Mouse (Mus musculus): ENCODE results near the gene Usp19. TPM values are rescaled to one million over a fixed set of nuclear protein-coding genes. Genes with fewer than 3 reads are reported as not detected.
A peak's percentile ranks its signal among the peaks of the same experiment; 100 is the strongest.

Usp19 gene
- polyA plus RNA-seq, 1 experiment from 2014 or later, result 68.3 TPM

DNA sequence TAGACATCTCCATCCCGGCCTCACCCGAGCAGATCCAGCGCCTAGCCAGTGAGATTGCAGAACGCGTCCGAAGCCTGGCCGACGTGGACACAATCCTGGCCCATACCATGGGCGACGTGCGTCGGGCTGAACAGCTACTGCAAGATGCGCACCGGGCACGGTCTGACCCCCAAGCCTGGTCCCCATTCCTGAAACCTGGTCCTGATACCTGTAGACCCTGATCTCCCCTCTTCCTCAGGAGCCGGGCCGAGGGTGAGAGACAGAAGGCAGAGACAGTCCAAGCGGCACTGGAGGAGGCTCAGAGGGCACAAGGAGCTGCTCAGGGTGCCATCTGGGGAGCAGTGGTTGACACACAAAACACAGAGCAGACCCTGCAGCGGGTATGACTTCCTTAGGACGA is 1.2 kb upstream of the Usp19 start:
- peaks cover 26% of the 10 kb centered on the region for H3K4me1 ChIP-seq (replicated peaks)
- no peak overlapping the region for H3K9ac ChIP-seq
- H3K4me2 ChIP-seq, result no peak overlapping the region
- peak overlapping the region; percentile 98 for H3K27ac ChIP-seq (replicated peaks)
- no peak overlapping the region for H3K4me3 ChIP-seq
- peaks cover 44% of the 10 kb centered on the region for H3K36me3 ChIP-seq
- no peaks in the 10 kb centered on the region for H3K27me3 ChIP-seq
- H3K9me3 ChIP-seq, result no peaks in the 10 kb centered on the region
- 95% methylated on average over 20 of the region's 20 CpGs for WGBS
- no peak for ATAC-seq (ENCODE audit: low read depth)

DNA sequence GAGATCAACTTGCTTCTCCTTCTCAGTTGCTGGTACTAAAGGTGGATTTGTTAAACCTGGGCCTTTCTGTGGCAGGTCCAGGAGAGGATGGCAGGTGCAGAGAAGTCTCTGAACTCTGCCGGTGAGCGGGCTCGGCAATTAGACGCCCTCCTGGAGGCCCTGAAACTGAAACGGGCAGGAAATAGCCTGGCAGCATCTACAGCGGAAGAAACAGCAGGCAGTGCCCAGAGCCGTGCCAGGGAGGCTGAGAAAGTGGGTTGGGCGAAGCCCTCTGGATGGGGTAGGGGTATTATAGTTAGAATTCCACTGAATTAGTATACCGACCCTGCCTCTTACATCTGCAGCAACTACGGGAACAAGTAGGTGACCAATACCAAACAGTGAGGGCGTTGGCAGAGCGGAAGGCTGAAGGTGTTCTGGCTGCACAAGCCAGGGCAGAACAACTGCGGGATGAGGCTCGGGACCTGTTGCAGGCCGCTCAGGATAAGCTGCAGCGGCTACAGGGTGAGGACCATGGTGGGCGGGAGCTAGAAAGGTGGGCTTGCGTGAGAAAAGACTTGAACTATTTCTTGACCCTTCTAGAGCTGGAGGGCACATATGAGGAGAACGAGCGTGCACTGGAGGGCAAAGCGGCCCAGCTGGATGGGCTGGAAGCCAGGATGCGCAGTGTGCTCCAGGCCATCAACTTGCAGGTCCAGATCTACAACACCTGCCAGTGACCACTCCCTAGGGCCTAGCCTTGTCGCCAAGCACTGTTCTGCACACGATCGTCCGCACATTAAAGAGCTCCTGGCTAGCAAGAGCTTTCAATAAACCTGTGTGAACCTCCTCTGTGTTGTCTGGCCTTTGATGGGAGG is 472 bp upstream of the Usp19 start:
- peak overlapping the region; percentile 98 for H3K27ac ChIP-seq (replicated peaks)
- no peaks in the 10 kb centered on the region for H3K9me3 ChIP-seq
- H3K4me3 ChIP-seq, result peak overlapping the region; percentile 88
- peaks cover 50% of the 10 kb centered on the region for H3K36me3 ChIP-seq
- H3K27me3 ChIP-seq, result no peaks in the 10 kb centered on the region
- peak overlapping the region; percentile 95 for H3K9ac ChIP-seq
- peak overlapping the region; percentile 98 for H3K4me2 ChIP-seq
- WGBS, result 66% methylated on average over 26 of the region's 26 CpGs
- ATAC-seq (ENCODE audit: low read depth), result peak; percentile 55
- H3K4me1 ChIP-seq (replicated peaks), result peaks cover 26% of the 10 kb centered on the region

- Histone ChIP-seq H3K27ac (replicated peaks) (peak overlapping the region; percentile 98), H3K4me2 (peak overlapping the region; percentile 98), H3K4me3 (peak overlapping the region; percentile 88), H3K36me3 (peaks cover 56% of the 10 kb centered on the region), H3K27me3 (no peaks in the 10 kb centered on the region), H3K9me3 (no peaks in the 10 kb centered on the region), H3K9ac (peak overlapping the region; percentile 95), H3K4me1 (replicated peaks) (peaks cover 26% of the 10 kb centered on the region)
- WGBS, result 11% methylated on average over 12 of the region's 12 CpGs
- no peak for ATAC-seq (ENCODE audit: low read depth)
Measured at GRCm38 (mm10) chr9:108491286-108491580, 831 bp downstream of the Usp19 start.

GRCm38 (mm10) chr9:108492043-108492750 is 1.8 kb downstream of the Usp19 start:
- no peak for ATAC-seq (ENCODE audit: low read depth)
- H3K9me3 ChIP-seq, result no peaks in the 10 kb centered on the region
- WGBS, result 84% methylated on average over 16 of the region's 16 CpGs
- H3K4me3 ChIP-seq, result peak overlapping the region; percentile 88
- H3K9ac ChIP-seq, result peak overlapping the region; percentile 95
- H3K4me2 ChIP-seq, result peak overlapping the region; percentile 98
- peaks cover 61% of the 10 kb centered on the region for H3K36me3 ChIP-seq
- H3K27ac ChIP-seq (replicated peaks), result no peak overlapping the region
- H3K4me1 ChIP-seq (replicated peaks), result peaks cover 26% of the 10 kb centered on the region
- no peaks in the 10 kb centered on the region for H3K27me3 ChIP-seq

DNA sequence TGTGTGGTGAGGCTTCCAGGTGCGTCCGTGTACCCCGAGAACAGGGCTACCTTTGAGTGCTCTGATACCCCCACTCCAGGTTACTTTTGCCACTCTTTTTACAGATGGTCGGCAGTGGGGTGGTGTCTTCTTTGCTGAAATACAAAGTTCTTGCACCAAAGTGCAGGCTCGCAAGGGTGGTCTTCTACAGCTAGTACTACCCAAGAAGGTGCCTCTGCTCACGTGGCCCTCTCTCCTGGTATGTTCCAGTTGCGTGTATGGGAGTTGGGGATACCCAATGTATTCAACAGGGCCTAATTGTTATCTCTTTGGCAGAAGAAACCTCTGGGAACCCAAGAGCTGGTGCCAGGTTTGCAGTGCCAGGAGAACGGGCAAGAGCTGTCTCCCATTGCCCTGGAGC is 2.8 kb downstream of the Usp19 start:
- Histone ChIP-seq H3K4me2 (no peak overlapping the region), H3K27me3 (no peaks in the 10 kb centered on the region), H3K36me3 (peaks cover 69% of the 10 kb centered on the region), H3K9ac (no peak overlapping the region), H3K27ac (replicated peaks) (no peak overlapping the region), H3K4me3 (no peak overlapping the region), H3K4me1 (replicated peaks) (peaks cover 26% of the 10 kb centered on the region), H3K9me3 (no peaks in the 10 kb centered on the region)
- ATAC-seq (ENCODE audit: low read depth), result no peak
- 96% methylated on average over 8 of the region's 8 CpGs for WGBS

DNA sequence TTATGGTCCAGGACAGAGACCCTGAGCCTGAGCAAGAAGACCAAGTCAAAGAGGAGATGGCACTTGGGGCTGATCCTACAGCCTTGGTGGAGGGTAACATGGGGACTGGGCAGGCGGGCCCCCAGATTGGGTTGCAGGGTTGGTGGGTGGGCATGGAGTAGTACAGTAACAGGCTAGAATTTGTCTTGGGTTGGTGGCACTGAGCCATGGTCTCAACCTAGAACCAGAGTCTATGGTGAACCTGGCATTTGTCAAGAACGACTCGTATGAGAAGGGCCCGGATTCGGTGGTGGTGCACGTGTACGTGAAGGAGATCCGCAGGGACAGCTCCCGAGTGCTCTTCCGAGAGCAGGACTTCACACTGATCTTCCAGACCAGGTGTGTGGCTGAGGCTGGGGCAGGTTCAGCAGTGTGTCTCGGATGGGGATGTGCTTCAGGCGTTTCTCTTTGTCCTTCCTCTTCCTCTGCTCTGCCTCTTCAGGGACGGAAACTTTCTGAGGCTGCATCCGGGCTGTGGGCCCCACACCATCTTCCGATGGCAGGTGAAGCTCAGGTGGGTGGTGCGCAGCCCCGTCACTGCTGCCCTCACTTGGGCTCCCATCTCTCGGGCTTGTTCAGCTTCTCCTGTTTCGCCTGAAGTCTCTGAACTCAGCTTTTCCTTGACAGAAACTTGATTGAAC is 3.9 kb downstream of the Usp19 start:
- ATAC-seq (ENCODE audit: low read depth), result no peak
- WGBS, result 95% methylated on average over 19 of the region's 19 CpGs
- H3K27ac ChIP-seq (replicated peaks), result no peak overlapping the region
- H3K9ac ChIP-seq, result no peak overlapping the region
- peaks cover 75% of the 10 kb centered on the region for H3K36me3 ChIP-seq
- H3K4me3 ChIP-seq, result no peak overlapping the region
- H3K4me2 ChIP-seq, result no peak overlapping the region
- H3K9me3 ChIP-seq, result no peaks in the 10 kb centered on the region
- peaks cover 26% of the 10 kb centered on the region for H3K4me1 ChIP-seq (replicated peaks)
- no peaks in the 10 kb centered on the region for H3K27me3 ChIP-seq

- no peak overlapping the region for H3K4me3 ChIP-seq
- H3K27me3 ChIP-seq, result no peaks in the 10 kb centered on the region
- ATAC-seq (ENCODE audit: low read depth), result no peak
- H3K4me1 ChIP-seq (replicated peaks), result peaks cover 21% of the 10 kb centered on the region
- no peak overlapping the region for H3K4me2 ChIP-seq
- 84% methylated on average over 10 of the region's 10 CpGs for WGBS
- peaks cover 81% of the 10 kb centered on the region for H3K36me3 ChIP-seq
- H3K27ac ChIP-seq (replicated peaks), result no peak overlapping the region
- H3K9me3 ChIP-seq, result no peaks in the 10 kb centered on the region
- H3K9ac ChIP-seq, result no peak overlapping the region
Measured at GRCm38 (mm10) chr9:108494905-108495304, 4.5 kb downstream of the Usp19 start.

GRCm38 (mm10) chr9:108499231-108499630 is 8.8 kb downstream of the Usp19 start:
- no peaks in the 10 kb centered on the region for H3K27me3 ChIP-seq
- ATAC-seq (ENCODE audit: low read depth), result no peak
- peaks cover 96% of the 10 kb centered on the region for H3K36me3 ChIP-seq
- no peak overlapping the region for H3K9ac ChIP-seq
- no peaks in the 10 kb centered on the region for H3K4me1 ChIP-seq (replicated peaks)
- no peak overlapping the region for H3K4me2 ChIP-seq
- no peak overlapping the region for H3K4me3 ChIP-seq
- no peak overlapping the region for H3K27ac ChIP-seq (replicated peaks)
- H3K9me3 ChIP-seq, result no peaks in the 10 kb centered on the region
- WGBS, result 97% methylated on average over 7 of the region's 7 CpGs

GRCm38 (mm10) chr9:108499943-108500342 is 9.5 kb downstream of the Usp19 start:
- H3K9me3 ChIP-seq, result no peaks in the 10 kb centered on the region
- H3K4me1 ChIP-seq (replicated peaks), result no peaks in the 10 kb centered on the region
- no peak for ATAC-seq (ENCODE audit: low read depth)
- H3K9ac ChIP-seq, result no peak overlapping the region
- H3K27me3 ChIP-seq, result no peaks in the 10 kb centered on the region
- peaks cover 89% of the 10 kb centered on the region for H3K36me3 ChIP-seq
- no peak overlapping the region for H3K27ac ChIP-seq (replicated peaks)
- H3K4me2 ChIP-seq, result no peak overlapping the region
- no peak overlapping the region for H3K4me3 ChIP-seq
- WGBS, result 95% methylated on average over 15 of the region's 15 CpGs

DNA sequence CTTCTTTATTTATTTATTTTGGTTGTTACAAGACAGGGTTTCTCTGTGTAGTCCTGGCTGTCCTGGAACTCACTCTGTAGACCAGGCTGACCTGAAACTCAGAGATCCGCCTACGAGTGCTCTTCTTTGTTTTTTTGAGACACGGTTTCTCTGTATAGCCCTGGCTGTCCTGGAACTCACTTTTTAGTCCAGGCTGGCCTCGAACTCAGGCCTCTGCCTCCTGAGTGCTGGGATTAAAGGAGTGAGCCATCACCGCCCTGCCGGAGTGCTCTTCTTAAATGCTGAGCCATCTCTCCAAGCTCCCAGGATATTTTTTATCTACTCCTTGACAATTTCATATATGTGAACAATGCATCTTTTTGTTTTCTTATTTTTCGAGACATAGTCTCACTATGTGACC is 16.5 kb downstream of the Usp19 start:
- 85% methylated on average over 7 of the region's 7 CpGs for WGBS
- H3K27me3 ChIP-seq, result no peaks in the 10 kb centered on the region
- H3K36me3 ChIP-seq, result peaks cover 45% of the 10 kb centered on the region
- H3K9ac ChIP-seq, result 0 out of 2 replicates have a peak overlapping the region, but pooled peaks have one; percentile 78
- peak overlapping the region; percentile 73; the same call in 1 of the 2 replicates for H3K4me3 ChIP-seq
- peak overlapping the region; percentile 93 for H3K4me2 ChIP-seq
- ATAC-seq (ENCODE audit: low read depth), result no peak
- no peak overlapping the region for H3K27ac ChIP-seq (replicated peaks)
- no peaks in the 10 kb centered on the region for H3K9me3 ChIP-seq
- peaks cover 19% of the 10 kb centered on the region for H3K4me1 ChIP-seq (replicated peaks)

DNA sequence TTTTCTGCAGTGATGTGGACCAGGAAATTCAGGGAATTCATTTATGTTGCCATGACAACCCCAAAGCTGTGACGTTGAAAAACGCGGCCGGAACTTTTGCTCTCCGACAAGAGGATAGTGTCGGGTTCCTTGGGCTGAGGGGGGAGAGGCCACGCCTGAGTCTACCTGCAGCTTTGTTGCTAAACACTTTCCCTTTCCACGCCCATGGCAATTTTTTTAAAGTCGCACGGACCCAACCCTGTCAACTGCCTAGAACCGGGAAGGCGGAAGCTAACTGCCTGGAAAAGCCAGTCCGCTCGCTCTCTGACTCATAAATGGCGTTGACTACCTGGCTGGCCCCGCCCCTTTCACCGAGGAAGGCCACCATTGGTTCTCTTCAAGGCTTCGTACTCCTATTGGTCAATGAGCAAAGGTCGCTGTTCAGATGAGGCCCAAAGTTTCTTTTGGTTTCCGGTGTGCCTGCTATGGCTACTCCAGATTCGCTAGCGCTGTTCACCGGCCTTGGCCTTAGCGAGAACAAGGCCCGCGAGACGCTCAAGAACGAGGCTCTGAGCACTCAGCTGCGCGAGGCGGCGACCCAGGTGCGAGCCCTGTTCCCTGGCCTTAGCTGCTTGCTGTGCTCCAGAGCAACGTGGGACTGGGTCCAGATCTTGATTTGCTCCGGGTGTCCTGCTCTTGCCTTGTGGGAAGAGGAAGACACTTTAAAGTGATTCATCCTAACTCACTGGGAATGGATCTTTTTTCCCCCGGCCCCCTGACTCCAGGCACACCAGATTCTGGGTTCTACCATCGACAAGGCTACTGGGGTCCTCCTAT is 17.4 kb downstream of the Usp19 start, which contains the start of gene Qars:
TSS of gene Qars (plus strand) at position 88 of the 816 bp plus-strand sequence.
- H3K4me2 ChIP-seq, result peak within 1 kb of the TSS; percentile 93
- H3K4me1 ChIP-seq (replicated peaks), result peaks cover 19% of the 10 kb centered on the region
- WGBS, result under 1% methylated on average over 37 of the region's 37 CpGs
- peak within 1 kb of the TSS; percentile 73 for H3K4me3 ChIP-seq
- ATAC-seq (ENCODE audit: low read depth), result peak; percentile 97
- peak within 1 kb of the TSS; percentile 75 for H3K27ac ChIP-seq (replicated peaks)
- no peaks in the 10 kb centered on the region for H3K27me3 ChIP-seq
- H3K9me3 ChIP-seq, result no peaks in the 10 kb centered on the region
- H3K9ac ChIP-seq, result peak within 1 kb of the TSS; percentile 78
- peaks cover 45% of the 10 kb centered on the region for H3K36me3 ChIP-seq
